Mouse (Mus musculus) B cell, adult (primary cell): ENCODE results near the gene Prkaa1. TPM values are rescaled to one million over a fixed set of nuclear protein-coding genes. Genes with fewer than 3 reads are reported as not detected.

ENCODE experiments used
- total RNA-seq: library from RNA; stranded (reverse); gene quantifications from 4 replicates; pipeline ENCODE4 v1.2.4, GENCODE M21; 2023; ENCODE audit not compliant: inconsistent age

Gene Prkaa1
- total RNA-seq: 18.1 to 21.3 TPM (median 19.7 TPM) in 4 replicates

DNA sequence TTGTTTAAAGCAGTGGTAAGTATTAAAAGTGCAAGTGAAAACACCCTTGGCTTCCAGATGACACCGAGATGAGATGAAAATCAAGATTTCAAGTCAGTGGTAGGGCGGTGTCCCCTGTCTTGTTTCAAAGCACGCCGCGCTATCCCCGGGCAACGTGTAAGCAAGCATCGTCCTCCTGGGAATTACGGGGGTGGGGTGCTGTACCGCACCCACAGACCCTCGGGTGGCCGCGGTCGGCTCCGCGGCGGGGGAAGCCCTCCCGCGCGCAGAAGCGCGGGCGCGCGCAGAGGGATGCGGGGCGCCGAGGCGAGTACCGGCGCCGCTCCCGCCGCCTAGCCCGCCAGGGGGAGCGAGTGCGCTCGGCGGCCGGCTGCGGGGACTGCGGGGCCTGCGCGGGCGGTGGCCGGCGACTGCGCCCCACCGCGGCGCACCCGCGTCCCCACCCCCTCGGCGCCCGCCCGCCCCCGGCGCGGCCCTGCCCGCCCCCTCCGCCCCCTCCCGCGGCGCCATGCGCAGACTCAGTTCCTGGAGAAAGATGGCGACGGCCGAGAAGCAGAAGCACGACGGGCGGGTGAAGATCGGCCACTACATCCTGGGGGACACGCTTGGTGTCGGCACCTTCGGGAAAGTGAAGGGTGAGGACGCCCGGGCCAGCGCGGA is at the start of gene Prkaa1:
TSS of gene Prkaa1 (plus strand) at position 501 of the 660 bp plus-strand sequence.

DNA sequence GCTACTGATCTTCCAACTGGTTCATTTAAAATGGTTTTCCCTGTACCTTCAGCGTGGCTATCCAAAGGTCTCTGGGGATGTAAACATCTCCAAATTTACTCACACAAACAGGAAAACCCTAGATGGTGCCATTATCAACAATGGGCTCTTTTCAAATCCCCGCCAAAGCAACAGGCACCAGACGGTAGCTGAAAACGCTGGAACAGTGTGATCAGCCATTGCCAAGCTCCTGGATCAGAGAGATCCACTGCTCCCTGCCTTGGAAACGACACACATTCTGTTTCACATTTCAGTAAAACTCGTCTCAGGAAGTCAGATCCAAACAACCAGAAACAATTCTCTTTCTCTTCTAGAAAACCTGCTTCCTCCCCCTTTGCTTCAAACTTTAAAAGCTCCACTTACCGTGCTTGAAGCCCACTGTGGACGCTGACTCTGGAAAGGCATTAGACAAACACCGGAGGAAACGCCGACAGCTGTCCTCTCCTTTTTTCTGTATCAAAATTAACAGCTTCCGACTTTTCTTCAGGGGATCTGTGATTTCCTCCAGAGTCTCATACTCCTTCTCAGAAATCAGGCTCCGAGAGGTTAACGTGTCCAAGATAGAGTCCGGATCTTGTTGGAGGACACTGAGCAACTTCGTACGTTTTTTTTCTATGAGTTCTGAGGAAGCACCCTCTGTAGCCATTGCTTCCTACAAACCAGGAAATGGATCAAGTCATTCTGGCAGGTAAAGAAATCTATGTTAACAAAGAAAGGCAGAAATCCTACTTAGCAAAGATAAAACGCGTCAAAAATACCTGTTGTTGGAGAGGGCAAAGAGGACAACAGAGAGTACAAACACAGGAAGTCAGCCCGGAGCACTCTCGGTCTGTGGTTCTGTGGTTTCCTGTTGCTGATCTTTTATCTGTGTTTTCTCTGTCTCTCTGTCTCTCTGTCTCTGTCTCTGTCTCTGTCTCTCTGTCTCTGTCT is 35.7 kb upstream of the Prkaa1 start, which contains the start of gene Card6:
TSS of gene Card6 (minus strand) at position 854 of the 969 bp plus-strand sequence.

DNA sequence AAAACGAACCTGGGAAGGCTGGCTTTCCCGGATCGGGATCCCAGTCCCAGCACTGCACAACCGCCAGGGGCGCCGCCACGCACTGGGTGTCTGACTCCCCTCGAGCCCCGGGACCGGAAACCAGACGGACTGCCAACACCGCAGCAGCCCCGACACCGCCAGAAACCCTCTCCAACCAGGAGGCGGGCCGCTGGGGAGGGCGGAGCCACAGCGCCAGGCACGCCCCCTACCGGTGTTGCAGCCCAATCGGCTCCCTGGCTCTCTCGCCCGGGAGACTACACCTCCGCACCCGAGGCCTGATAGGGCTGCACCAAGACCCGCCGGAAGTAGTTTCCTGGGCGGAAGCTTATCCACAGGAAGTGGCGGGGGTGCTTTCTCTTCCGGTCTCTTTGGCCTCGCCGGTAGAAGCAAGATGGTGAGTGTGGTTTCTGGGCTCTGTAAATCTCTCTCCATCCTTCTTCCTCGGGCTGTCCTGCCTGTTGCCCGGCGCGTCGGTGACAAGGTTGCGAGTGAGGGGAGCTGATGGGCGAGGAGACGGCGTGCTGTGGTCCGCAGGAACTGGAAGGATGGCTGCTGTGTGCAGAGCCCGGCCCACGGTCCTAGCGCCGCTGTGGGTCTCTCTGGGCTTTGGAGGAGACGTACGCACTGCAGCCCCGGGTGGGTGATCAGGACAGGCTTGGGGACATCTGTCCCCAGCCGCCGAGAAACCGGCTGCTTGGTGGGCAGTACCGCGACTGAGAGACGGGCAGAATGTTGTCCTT is 27.2 kb upstream of the Prkaa1 start, which contains the start of gene Rpl37:
TSS of gene Rpl37 (plus strand) at position 376 of the 761 bp plus-strand sequence.

DNA sequence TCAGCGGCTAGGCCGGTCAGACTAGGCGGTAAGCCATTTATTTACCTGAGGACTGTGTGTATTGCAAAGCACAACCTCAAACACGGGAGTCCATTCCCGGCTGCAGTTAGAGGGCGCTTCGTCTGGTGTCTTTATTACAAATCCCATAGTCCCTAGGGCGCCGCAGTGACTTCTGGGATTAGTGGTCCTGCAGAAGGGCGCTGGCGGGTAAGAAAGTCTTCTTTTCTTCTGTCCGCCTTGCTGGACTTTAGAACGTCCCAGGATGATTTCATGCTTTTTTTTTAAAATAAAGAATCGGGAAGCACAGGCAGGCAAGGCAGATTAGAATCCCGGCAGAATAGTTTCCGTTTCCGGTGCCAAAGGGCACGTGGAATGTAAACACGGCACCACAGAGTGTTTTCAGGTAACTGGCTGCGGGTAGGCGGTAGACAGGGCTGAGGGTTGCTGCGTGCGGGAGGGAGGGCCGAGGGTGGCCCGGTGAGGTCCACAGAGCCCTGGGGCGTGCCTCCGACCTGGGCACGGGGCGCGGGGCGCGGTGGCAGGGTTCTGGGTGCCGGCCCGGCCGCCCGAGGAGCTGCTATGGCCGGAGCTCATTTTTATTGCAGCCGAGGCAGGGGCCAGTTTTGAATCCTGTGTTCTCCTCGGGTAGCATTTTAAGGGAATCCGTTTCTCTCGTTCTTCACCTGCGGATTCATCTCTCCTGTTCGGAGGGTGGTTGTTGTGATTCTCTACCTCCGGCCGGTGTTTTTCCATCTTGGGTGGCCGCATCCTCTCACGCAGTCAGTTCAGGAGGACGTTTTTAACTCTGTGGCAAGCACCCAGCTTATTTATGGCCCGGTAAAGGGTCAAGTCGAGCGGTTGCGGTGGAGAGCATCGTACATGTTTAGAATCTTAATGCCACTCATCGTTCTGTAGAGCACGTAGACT is 42.0 kb downstream of the Prkaa1 start, which contains the start of gene Ttc33:
TSS of gene Ttc33 (plus strand) at position 160 of the 927 bp plus-strand sequence.

Other genes with a start within 250 kb of the Prkaa1 start
- not detected in 4 replicates for gene Mroh2b, start 245.1 kb upstream of the Prkaa1 start, total RNA-seq
- not detected in 4 replicates for gene C7, start 80.1 kb upstream of the Prkaa1 start, total RNA-seq
- 95.9 to 106 TPM (median 99.6 TPM) in 4 replicates for gene Card6, start 35.3 kb upstream of the Prkaa1 start, total RNA-seq
- 783 to 844 TPM (median 825 TPM) in 4 replicates for gene Rpl37, start 27.2 kb upstream of the Prkaa1 start, total RNA-seq
- 30.0 to 43.0 TPM (median 35.3 TPM) in 4 replicates for gene Ttc33, start 41.7 kb downstream of the Prkaa1 start, total RNA-seq
- 48.6 to 58.3 TPM (median 53.6 TPM) in 4 replicates for gene Ptger4, start 100.3 kb downstream of the Prkaa1 start, total RNA-seq